Mouse (Mus musculus) neural tube, embryonic 12.5 days (tissue): ENCODE data around the gene Asic4. TPM values are rescaled to one million over a fixed set of nuclear protein-coding genes. Genes with fewer than 3 reads are reported as not detected.

Experiments used
- ATAC-seq: fragments of 200-750 bp; cut with Nextera tagmentation; 2 replicates; pipeline ENCODE4 v1.8.0; 2017; ENCODE audit warnings: low read depth, mild to moderate bottlenecking, moderate TSS enrichment, moderate library complexity; ENCODE audit not compliant: low FRiP score
- H3K27ac ChIP-seq: fragments of 300-500 bp; sonication (generic); 2 replicates; pipeline ENCODE4 v1.5.1; 2016
- H3K27me3 ChIP-seq: fragments of 300-500 bp; sonication (generic); replicated peaks from 2 replicates; pipeline ENCODE4 v1.6.1; 2016; ENCODE audit warnings: mild to moderate bottlenecking
- H3K36me3 ChIP-seq: fragments of 300-500 bp; sonication (generic); 2 replicates; pipeline ENCODE4 v1.6.1; 2016; ENCODE audit warnings: mild to moderate bottlenecking
- H3K4me1 ChIP-seq: fragments of 300-500 bp; sonication (generic); 2 replicates; pipeline ENCODE4 v1.6.1; 2016
- H3K4me2 ChIP-seq: fragments of 300-500 bp; sonication (generic); replicated peaks from 2 replicates; pipeline ENCODE4 v1.6.1; 2016; ENCODE audit warnings: mild to moderate bottlenecking
- H3K4me3 ChIP-seq: fragments of 300-500 bp; sonication (generic); 2 replicates; pipeline ENCODE4 v1.5.1; 2016
- H3K9ac ChIP-seq: fragments of 300-500 bp; sonication (generic); 2 replicates; pipeline ENCODE4 v1.6.1; 2016; ENCODE audit warnings: mild to moderate bottlenecking
- H3K9me3 ChIP-seq: fragments of 300-500 bp; sonication (generic); 2 replicates; pipeline ENCODE4 v1.6.1; 2016; ENCODE audit warnings: mild to moderate bottlenecking
- WGBS: fragments of 180-500 bp; shearing (Covaris S2); methylation state at CpG from one replicate; pipeline ENCODE4 v1.1.7; 2016; 5-methylcytosine and 5-hydroxymethylcytosine counted together
- polyA plus RNA-seq: library from polyadenylated mRNA; unstranded; fragments of >200 nt; fragmentation: Nextera tagmentation; extraction: Ambion mirVana; gene quantifications from 2 replicates; pipeline ENCODE4 v1.2.1, GENCODE M21; 2016

The Asic4 gene
- polyA plus RNA-seq, 1 experiment from 2014 or later = 22.1 TPM

- H3K4me2 ChIP-seq = peak within 1 kb of the TSS; percentile 94
- H3K27ac ChIP-seq = peak within 1 kb of the TSS; percentile 73
- ATAC-seq = no peak
- WGBS = 77% methylated on average over 10 of the region's 10 CpGs
- peaks cover 21% of the 10 kb centered on the region for H3K4me1 ChIP-seq
- H3K36me3 ChIP-seq = peaks cover 12% of the 10 kb centered on the region
- peak within 1 kb of the TSS; percentile 77 for H3K4me3 ChIP-seq
- H3K27me3 ChIP-seq = peaks cover 23% of the 10 kb centered on the region
- no peaks in the 10 kb centered on the region for H3K9me3 ChIP-seq
- H3K9ac ChIP-seq = peak within 1 kb of the TSS; percentile 92
Observed at GRCm38 (mm10) chr1:75507006-75507405, 56.8 kb downstream of the Asic4 start, which contains the start of gene Inha. TSS of gene Inha (plus strand) at chr1:75507077.

- Histone ChIP-seq H3K27me3 (0 out of 2 replicates have a peak, but pooled peaks cover 15% of the 10 kb centered on the region), H3K4me3 (no peak overlapping the region), H3K9me3 (no peaks in the 10 kb centered on the region), H3K27ac (no peak overlapping the region), H3K36me3 (no peaks in the 10 kb centered on the region), H3K4me2 (no peak overlapping the region), H3K4me1 (peaks cover 19% of the 10 kb centered on the region), H3K9ac (no peak overlapping the region)
- ATAC-seq = no peak
- WGBS = 56% methylated on average over 20 of the region's 20 CpGs
Observed at GRCm38 (mm10) chr1:75509586-75509985, 59.4 kb downstream of the Asic4 start.

GRCm38 (mm10) chr1:75510154-75510553, 59.9 kb downstream of the Asic4 start:
- no peaks in the 10 kb centered on the region for H3K36me3 ChIP-seq
- H3K27me3 ChIP-seq = 0 out of 2 replicates have a peak, but pooled peaks cover 15% of the 10 kb centered on the region
- no peak overlapping the region for H3K4me3 ChIP-seq
- H3K4me1 ChIP-seq = peaks cover 14% of the 10 kb centered on the region; the same call in 1 of the 2 replicates
- no peak overlapping the region for H3K4me2 ChIP-seq
- H3K27ac ChIP-seq = no peak overlapping the region
- no peak for ATAC-seq
- WGBS = 74% methylated on average over 5 of the region's 5 CpGs
- no peaks in the 10 kb centered on the region for H3K9me3 ChIP-seq
- H3K9ac ChIP-seq = no peak overlapping the region

DNA sequence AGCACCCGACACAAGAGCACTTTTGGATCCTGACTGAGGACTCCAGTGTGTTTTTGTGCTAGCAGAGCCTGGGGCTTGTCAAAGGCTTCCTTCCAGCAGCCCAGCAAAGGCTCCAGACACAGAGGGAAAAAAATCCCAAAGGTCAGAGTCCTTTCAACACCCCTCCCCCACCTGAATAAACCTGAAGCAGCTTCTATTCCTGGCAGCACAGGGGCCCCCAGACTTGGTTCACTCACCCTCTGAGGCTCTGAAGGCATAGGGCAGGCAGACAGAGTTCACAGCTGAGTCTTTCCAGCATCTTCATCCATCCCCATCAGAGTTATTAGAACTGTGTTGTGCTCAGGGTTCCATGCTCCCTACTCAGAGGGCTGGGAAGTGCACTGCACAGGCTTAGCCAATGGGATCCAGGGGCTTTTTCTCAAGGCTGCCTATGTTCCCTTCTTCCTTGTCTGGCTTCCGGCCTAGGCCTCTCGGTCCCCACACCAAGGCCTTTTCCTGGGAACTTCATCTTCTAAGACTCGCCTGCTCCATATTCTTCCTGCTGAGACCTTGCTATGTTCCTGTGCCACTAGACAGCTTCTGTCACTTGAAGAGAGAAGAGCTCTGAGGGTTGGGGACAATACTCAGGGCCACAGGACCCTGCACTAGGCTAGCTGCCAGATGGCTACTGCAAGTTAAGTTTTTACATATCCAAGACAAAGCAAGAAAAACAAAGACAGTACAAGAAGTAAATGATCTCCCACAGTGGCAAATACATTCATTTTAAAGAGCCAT, 61.4 kb downstream of the Asic4 start:
- no peak overlapping the region for H3K9ac ChIP-seq
- no peak for ATAC-seq
- peaks cover 9% of the 10 kb centered on the region; the same call in 1 of the 2 replicates for H3K4me1 ChIP-seq
- H3K4me3 ChIP-seq = no peak overlapping the region
- no peak overlapping the region for H3K27ac ChIP-seq
- 0 out of 2 replicates have a peak, but pooled peaks cover 15% of the 10 kb centered on the region for H3K27me3 ChIP-seq
- 69% methylated on average over 4 of the region's 4 CpGs for WGBS
- no peak overlapping the region for H3K4me2 ChIP-seq
- no peaks in the 10 kb centered on the region for H3K36me3 ChIP-seq
- no peaks in the 10 kb centered on the region for H3K9me3 ChIP-seq

DNA sequence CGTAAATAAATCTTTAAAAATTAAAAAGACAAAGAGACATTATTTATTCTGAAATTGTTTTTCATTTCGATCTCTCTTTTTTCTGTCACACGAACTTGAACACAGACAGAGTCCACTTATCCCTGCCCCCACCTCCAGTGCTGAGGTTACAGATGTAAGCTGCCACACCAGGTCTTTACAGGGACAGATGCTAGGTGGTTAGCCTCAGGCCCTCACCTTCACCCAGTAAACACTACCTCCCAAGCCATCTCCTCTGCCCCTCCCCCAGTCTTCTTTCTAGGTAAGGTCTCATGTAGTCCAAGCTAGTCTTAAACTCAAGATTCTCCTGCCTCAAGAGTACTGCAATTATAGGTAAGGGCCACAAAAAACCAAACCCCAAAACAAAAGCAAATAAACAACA, 62.3 kb downstream of the Asic4 start:
- H3K36me3 ChIP-seq = no peaks in the 10 kb centered on the region
- no peak overlapping the region for H3K9ac ChIP-seq
- 89% methylated on average over 3 of the region's 3 CpGs for WGBS
- H3K4me3 ChIP-seq = no peak overlapping the region
- ATAC-seq = no peak
- H3K27me3 ChIP-seq = 0 out of 2 replicates have a peak, but pooled peaks cover 8% of the 10 kb centered on the region
- no peak overlapping the region for H3K27ac ChIP-seq
- H3K4me1 ChIP-seq = no peaks in the 10 kb centered on the region
- H3K4me2 ChIP-seq = no peak overlapping the region
- H3K9me3 ChIP-seq = no peaks in the 10 kb centered on the region

DNA sequence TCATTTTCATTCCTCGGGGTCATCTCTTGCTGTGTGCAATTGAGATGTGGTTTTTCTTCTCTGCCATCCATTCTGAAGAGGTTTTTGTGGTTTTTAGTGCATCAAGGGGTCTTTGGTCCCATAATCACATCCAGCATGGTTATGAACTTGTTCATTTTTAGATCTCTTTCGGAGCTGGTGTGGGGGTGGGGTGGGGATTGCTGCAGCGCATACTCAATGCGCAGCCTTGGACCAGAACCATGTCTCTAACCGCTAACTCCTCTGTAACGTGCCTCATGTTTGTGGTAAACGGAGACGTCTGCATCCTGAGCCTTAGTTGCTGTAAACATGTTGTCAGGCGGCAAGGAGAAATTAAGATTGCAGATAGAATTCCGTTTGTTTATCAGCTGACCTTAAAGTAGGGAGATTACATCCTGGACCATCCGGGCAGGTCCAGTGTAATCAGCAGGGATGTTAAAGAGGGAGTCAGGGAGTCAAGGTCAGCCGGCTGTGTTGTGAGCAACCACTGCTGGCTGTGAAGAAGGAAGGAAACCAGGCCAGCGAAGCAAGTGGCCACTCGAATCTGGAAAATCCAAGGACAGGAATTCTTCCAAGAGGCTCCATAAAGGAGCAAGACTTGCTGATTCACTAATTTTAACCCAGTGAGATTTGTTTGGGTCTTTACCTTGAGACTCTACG, 66.6 kb downstream of the Asic4 start:
- Histone ChIP-seq H3K9me3 (no peaks in the 10 kb centered on the region), H3K27me3 (no peaks in the 10 kb centered on the region), H3K4me2 (no peak overlapping the region), H3K9ac (no peak overlapping the region), H3K4me3 (no peak overlapping the region), H3K27ac (no peak overlapping the region), H3K36me3 (no peaks in the 10 kb centered on the region), H3K4me1 (0 out of 2 replicates have a peak, but pooled peaks cover under 1% of the 10 kb centered on the region)
- no peak for ATAC-seq
- WGBS = 86% methylated on average over 15 of the region's 15 CpGs

DNA sequence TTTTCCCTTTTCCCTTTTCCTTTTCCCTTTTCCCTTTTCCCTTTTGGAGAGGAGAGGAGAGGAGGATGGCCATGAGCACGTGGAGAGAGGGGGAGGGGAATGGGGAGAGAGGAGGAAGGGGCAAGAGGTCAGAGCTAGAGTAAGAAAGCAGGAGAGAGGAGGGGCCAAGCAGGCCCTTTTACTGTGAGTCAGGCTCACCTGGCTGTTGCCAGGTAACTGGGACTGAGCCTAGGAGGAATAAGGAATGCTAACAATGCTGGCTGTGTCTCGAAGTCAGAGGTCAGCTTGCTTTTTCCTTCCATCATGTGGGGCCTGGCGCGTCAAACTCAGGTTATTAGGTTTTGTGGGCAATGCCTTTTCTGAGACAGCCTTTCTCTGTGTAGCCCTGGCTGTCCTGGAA, 67.7 kb downstream of the Asic4 start:
- no peaks in the 10 kb centered on the region for H3K36me3 ChIP-seq
- H3K4me3 ChIP-seq = no peak overlapping the region
- no peak overlapping the region for H3K4me2 ChIP-seq
- H3K9me3 ChIP-seq = no peaks in the 10 kb centered on the region
- 0 out of 2 replicates have a peak, but pooled peaks cover 3% of the 10 kb centered on the region for H3K4me1 ChIP-seq
- ATAC-seq = no peak
- no peaks in the 10 kb centered on the region for H3K27me3 ChIP-seq
- WGBS = 56% methylated on average over 4 of the region's 4 CpGs
- H3K27ac ChIP-seq = no peak overlapping the region
- no peak overlapping the region for H3K9ac ChIP-seq

- 96% methylated on average over 4 of the region's 4 CpGs for WGBS
- Histone ChIP-seq H3K4me3 (no peak overlapping the region), H3K36me3 (no peaks in the 10 kb centered on the region), H3K4me2 (no peak overlapping the region), H3K9me3 (no peaks in the 10 kb centered on the region), H3K4me1 (0 out of 2 replicates have a peak, but pooled peaks cover 3% of the 10 kb centered on the region), H3K27me3 (no peaks in the 10 kb centered on the region), H3K27ac (no peak overlapping the region), H3K9ac (no peak overlapping the region)
- no peak for ATAC-seq
Observed at GRCm38 (mm10) chr1:75518427-75518826, 68.2 kb downstream of the Asic4 start.

GRCm38 (mm10) chr1:75519576-75519975, 69.3 kb downstream of the Asic4 start:
- Histone ChIP-seq H3K4me3 (no peak overlapping the region), H3K4me2 (no peak overlapping the region), H3K9me3 (no peaks in the 10 kb centered on the region), H3K27ac (no peak overlapping the region), H3K27me3 (no peaks in the 10 kb centered on the region), H3K36me3 (no peaks in the 10 kb centered on the region), H3K4me1 (0 out of 2 replicates have a peak, but pooled peaks cover 3% of the 10 kb centered on the region), H3K9ac (no peak overlapping the region)
- ATAC-seq = no peak
- WGBS = 89% methylated on average over 5 of the region's 5 CpGs

- peak; percentile 97 for ATAC-seq
- under 1% methylated on average over 46 of the region's 46 CpGs for WGBS
- no peaks in the 10 kb centered on the region for H3K9me3 ChIP-seq
- H3K27ac ChIP-seq = peak within 1 kb of the TSS; percentile 78
- H3K9ac ChIP-seq = peak within 1 kb of the TSS; percentile 51
- peaks cover 9% of the 10 kb centered on the region for H3K36me3 ChIP-seq
- H3K4me2 ChIP-seq = peak within 1 kb of the TSS; percentile 71
- 0 out of 2 replicates have a peak, but pooled peaks cover 3% of the 10 kb centered on the region for H3K4me1 ChIP-seq
- H3K27me3 ChIP-seq = no peaks in the 10 kb centered on the region
- peak within 1 kb of the TSS; percentile 62 for H3K4me3 ChIP-seq
Observed at GRCm38 (mm10) chr1:75521321-75522031, 71.2 kb downstream of the Asic4 start, which contains the start of gene Stk11ip. TSS of gene Stk11ip (plus strand) at chr1:75521529.
